Mouse (Mus musculus) limb, embryonic 11.5 days (tissue): ENCODE results near the gene Slc35d3. TPM values are rescaled to one million over a fixed set of nuclear protein-coding genes. Genes with fewer than 3 reads are reported as not detected.

Experiments used
- ATAC-seq: fragments of 200-750 bp; cut with Nextera tagmentation; 2 replicates; pipeline ENCODE4 v1.8.0; 2017; ENCODE audit warnings: low read depth; ENCODE audit not compliant: insufficient number of reproducible peaks, low FRiP score, low TSS enrichment
- DNase-seq: peaks from one replicate; pipeline ENCODE4 v3.0.0-alpha.2; 2015; ENCODE audit warnings: low spot score
- H3K27ac ChIP-seq: fragments of 300-500 bp; sonication (generic); replicated peaks from 2 replicates; pipeline ENCODE4 v1.5.1; 2014; ENCODE audit warnings: low read depth, mild to moderate bottlenecking, low read length
- H3K27me3 ChIP-seq: fragments of 300-500 bp; sonication (generic); 2 replicates; pipeline ENCODE4 v1.6.1; 2014; ENCODE audit warnings: mild to moderate bottlenecking, low read length, mixed read lengths; ENCODE audit not compliant: control insufficient read depth, insufficient read depth
- H3K36me3 ChIP-seq: fragments of 300-500 bp; sonication (generic); 2 replicates; pipeline ENCODE4 v1.6.1; 2014; ENCODE audit warnings: mild to moderate bottlenecking, low read length, moderate library complexity, mixed read lengths; ENCODE audit not compliant: control insufficient read depth, insufficient read depth
- H3K4me1 ChIP-seq: fragments of 300-500 bp; sonication (generic); 2 replicates; pipeline ENCODE4 v1.6.1; 2014; ENCODE audit warnings: low read length, mixed read lengths; ENCODE audit not compliant: control insufficient read depth, insufficient read depth
- H3K4me2 ChIP-seq: fragments of 300-500 bp; sonication (generic); 2 replicates; pipeline ENCODE4 v1.6.1; 2014; ENCODE audit warnings: low read depth, mild to moderate bottlenecking, moderate library complexity; ENCODE audit not compliant: severe bottlenecking
- H3K4me3 ChIP-seq: fragments of 300-500 bp; sonication (generic); 2 replicates; pipeline ENCODE4 v1.5.1; 2014; ENCODE audit warnings: low read depth, low read length
- H3K9ac ChIP-seq: fragments of 300-500 bp; sonication (generic); 2 replicates; pipeline ENCODE4 v1.6.1; 2014; ENCODE audit warnings: mild to moderate bottlenecking, low read length
- H3K9me3 ChIP-seq: fragments of 300-500 bp; sonication (generic); 2 replicates; pipeline ENCODE4 v1.6.1; 2016; ENCODE audit warnings: low read length; ENCODE audit not compliant: control insufficient read depth
- WGBS: fragments of 180-500 bp; shearing (Covaris S2); extraction: QIAGEN DNeasy Blood & Tissue Kit; methylation state at CpG from one replicate; pipeline ENCODE4 v1.1.7; 2014; 5-methylcytosine and 5-hydroxymethylcytosine counted together
- polyA plus RNA-seq: library from polyadenylated mRNA; unstranded; fragments of >200 nt; fragmentation: Nextera tagmentation; extraction: Ambion mirVana; gene quantifications from 2 replicates; pipeline ENCODE4 v1.2.1, GENCODE M21; 2014

The Slc35d3 gene
- polyA plus RNA-seq, 1 experiment from 2014 or later = 0.85 TPM

GRCm38 (mm10) chr10:19820986-19821385 lies 30.3 kb downstream of the Slc35d3 start:
- Histone ChIP-seq H3K36me3 (no peaks in the 10 kb centered on the region), H3K27me3 (no peaks in the 10 kb centered on the region), H3K4me2 (no peak overlapping the region), H3K9ac (no peak overlapping the region), H3K4me1 (no peaks in the 10 kb centered on the region), H3K9me3 (no peaks in the 10 kb centered on the region), H3K27ac (no peak overlapping the region), H3K4me3 (no peak overlapping the region)
- ATAC-seq = no peak
- DNase-seq = no peak
- WGBS = 55% methylated on average over 3 of the region's 3 CpGs

- no peak overlapping the region for H3K4me2 ChIP-seq
- DNase-seq = no peak
- no peak overlapping the region for H3K27ac ChIP-seq
- no peak overlapping the region for H3K9ac ChIP-seq
- no peak overlapping the region for H3K4me3 ChIP-seq
- WGBS = 52% methylated on average over 16 of the region's 16 CpGs
- H3K4me1 ChIP-seq = no peaks in the 10 kb centered on the region
- no peaks in the 10 kb centered on the region for H3K9me3 ChIP-seq
- no peaks in the 10 kb centered on the region for H3K27me3 ChIP-seq
- no peaks in the 10 kb centered on the region for H3K36me3 ChIP-seq
- ATAC-seq = no peak
Measured at GRCm38 (mm10) chr10:19818723-19819355, 32.4 kb downstream of the Slc35d3 start.

- Histone ChIP-seq H3K27ac (no peak overlapping the region), H3K9ac (no peak overlapping the region), H3K36me3 (no peaks in the 10 kb centered on the region), H3K9me3 (no peaks in the 10 kb centered on the region), H3K4me1 (no peaks in the 10 kb centered on the region), H3K4me2 (no peak overlapping the region), H3K4me3 (no peak overlapping the region), H3K27me3 (no peaks in the 10 kb centered on the region)
- WGBS = 16% methylated on average over 8 of the region's 8 CpGs
- ATAC-seq (no peak), DNase-seq (no peak)
Measured at GRCm38 (mm10) chr10:19815371-19815770, 35.9 kb downstream of the Slc35d3 start.

GRCm38 (mm10) chr10:19811436-19812172 lies 39.7 kb downstream of the Slc35d3 start:
- Histone ChIP-seq H3K9ac (no peak overlapping the region), H3K4me3 (no peak overlapping the region), H3K27me3 (no peaks in the 10 kb centered on the region), H3K36me3 (no peaks in the 10 kb centered on the region), H3K27ac (no peak overlapping the region), H3K4me2 (no peak overlapping the region), H3K9me3 (no peaks in the 10 kb centered on the region), H3K4me1 (no peaks in the 10 kb centered on the region)
- WGBS = 58% methylated on average over 9 of the region's 9 CpGs
- ATAC-seq = no peak
- DNase-seq = no peak

- no peak overlapping the region for H3K27ac ChIP-seq
- H3K36me3 ChIP-seq = no peaks in the 10 kb centered on the region
- H3K4me2 ChIP-seq = no peak overlapping the region
- WGBS = 86% methylated on average over 7 of the region's 7 CpGs
- no peaks in the 10 kb centered on the region for H3K4me1 ChIP-seq
- H3K9me3 ChIP-seq = no peaks in the 10 kb centered on the region
- DNase-seq (no peak), ATAC-seq (no peak)
- no peak overlapping the region for H3K9ac ChIP-seq
- no peak overlapping the region for H3K4me3 ChIP-seq
- no peaks in the 10 kb centered on the region for H3K27me3 ChIP-seq
Measured at GRCm38 (mm10) chr10:19804763-19805162, 46.5 kb downstream of the Slc35d3 start.

GRCm38 (mm10) chr10:19802958-19803357 lies 48.3 kb downstream of the Slc35d3 start:
- Histone ChIP-seq H3K27me3 (no peaks in the 10 kb centered on the region), H3K4me1 (no peaks in the 10 kb centered on the region), H3K4me3 (no peak overlapping the region), H3K9me3 (no peaks in the 10 kb centered on the region), H3K4me2 (no peak overlapping the region), H3K9ac (no peak overlapping the region), H3K36me3 (no peaks in the 10 kb centered on the region), H3K27ac (no peak overlapping the region)
- DNase-seq (no peak), ATAC-seq (no peak)
- WGBS = 80% methylated on average over 7 of the region's 7 CpGs

Other genes with a start within 250 kb of the Slc35d3 start
- not detected in 2 replicates for gene Il22ra2, start 229.5 kb downstream of the Slc35d3 start, polyA plus RNA-seq
- 0.09 TPM in 1 of 2 replicates, not detected in the other for gene Il20ra, start 138.9 kb downstream of the Slc35d3 start, polyA plus RNA-seq
- 18.0 and 23.3 TPM in 2 replicates for gene Pex7, start 56.2 kb upstream of the Slc35d3 start, polyA plus RNA-seq
- 0.99 and 1.1 TPM in 2 replicates for gene Map3k5, start 83.0 kb upstream of the Slc35d3 start, polyA plus RNA-seq